Mouse (Mus musculus): Measurements from ENCODE around the gene Tmem87b. TPM values are rescaled to one million over a fixed set of nuclear protein-coding genes. Genes with fewer than 3 reads are reported as not detected.
A peak's percentile ranks its signal among the peaks of the same experiment; 100 is the strongest.

The Tmem87b gene
- polyA plus RNA-seq, 1 experiment from 2014 or later, result 21.7 TPM

- peaks cover 7% of the 10 kb centered on the region; the same call in 1 of the 2 replicates for H3K4me1 ChIP-seq (ENCODE audit: control insufficient read depth, insufficient read depth, low read length)
- no peak overlapping the region for H3K4me2 ChIP-seq
- no peak overlapping the region for H3K9ac ChIP-seq (ENCODE audit: low read length)
- H3K27me3 ChIP-seq (ENCODE audit: control insufficient read depth, insufficient read depth, low read length), result peaks cover 4% of the 10 kb centered on the region; the same call in 1 of the 2 replicates
- H3K4me3 ChIP-seq (ENCODE audit: low read depth, low read length), result no peak overlapping the region
- 85% methylated on average over 3 of the region's 3 CpGs for WGBS
- no peaks in the 10 kb centered on the region for H3K36me3 ChIP-seq (ENCODE audit: control insufficient read depth, insufficient read depth, low read length)
- no peak overlapping the region for H3K27ac ChIP-seq (ENCODE audit: low read depth, low read length)
- DNase-seq (ENCODE audit: low spot score, missing footprints) (no peak), ATAC-seq (ENCODE audit: low FRiP score) (no peak)
- no peaks in the 10 kb centered on the region for H3K9me3 ChIP-seq (ENCODE audit: control insufficient read depth, low read length)
These were observed 41.9 kb downstream of the Tmem87b start for GRCm38 (mm10) chr2:128859861-128860260.

GRCm38 (mm10) chr2:128862636-128863035 lies 44.7 kb downstream of the Tmem87b start, which contains the start of gene Fbln7:
Gene Fbln7 (plus strand): TSS chr2:128862981.
- peaks cover 4% of the 10 kb centered on the region; the same call in 1 of the 2 replicates for H3K27me3 ChIP-seq (ENCODE audit: control insufficient read depth, insufficient read depth, low read length)
- peaks cover 7% of the 10 kb centered on the region; the same call in 1 of the 2 replicates for H3K4me1 ChIP-seq (ENCODE audit: control insufficient read depth, insufficient read depth, low read length)
- no peak for DNase-seq (ENCODE audit: low spot score, missing footprints)
- 91% methylated on average over 9 of the region's 9 CpGs for WGBS
- peak within 1 kb of the TSS; percentile 77 for H3K4me2 ChIP-seq
- H3K36me3 ChIP-seq (ENCODE audit: control insufficient read depth, insufficient read depth, low read length), result no peaks in the 10 kb centered on the region
- no peak for ATAC-seq (ENCODE audit: low FRiP score)
- H3K27ac ChIP-seq (ENCODE audit: low read depth, low read length), result no peak within 1 kb of the TSS
- peak within 1 kb of the TSS; percentile 41 for H3K4me3 ChIP-seq (ENCODE audit: low read depth, low read length)
- H3K9ac ChIP-seq (ENCODE audit: low read length), result peak within 1 kb of the TSS; percentile 70
- H3K9me3 ChIP-seq (ENCODE audit: control insufficient read depth, low read length), result no peaks in the 10 kb centered on the region

GRCm38 (mm10) chr2:128863777-128864331 lies 45.9 kb downstream of the Tmem87b start:
- Histone ChIP-seq H3K9ac (ENCODE audit: low read length) (peak overlapping the region; percentile 70), H3K27me3 (ENCODE audit: control insufficient read depth, insufficient read depth, low read length) (peaks cover 4% of the 10 kb centered on the region; the same call in 1 of the 2 replicates), H3K9me3 (ENCODE audit: control insufficient read depth, low read length) (no peaks in the 10 kb centered on the region), H3K27ac (ENCODE audit: low read depth, low read length) (no peak overlapping the region), H3K36me3 (ENCODE audit: control insufficient read depth, insufficient read depth, low read length) (no peaks in the 10 kb centered on the region), H3K4me2 (peak overlapping the region; percentile 77), H3K4me3 (ENCODE audit: low read depth, low read length) (peak overlapping the region; percentile 41), H3K4me1 (ENCODE audit: control insufficient read depth, insufficient read depth, low read length) (peaks cover 7% of the 10 kb centered on the region; the same call in 1 of the 2 replicates)
- DNase-seq (ENCODE audit: low spot score, missing footprints) (peak; percentile 96), ATAC-seq (ENCODE audit: low FRiP score) (peak; percentile 85)
- WGBS, result under 1% methylated on average over 38 of the region's 38 CpGs

DNA sequence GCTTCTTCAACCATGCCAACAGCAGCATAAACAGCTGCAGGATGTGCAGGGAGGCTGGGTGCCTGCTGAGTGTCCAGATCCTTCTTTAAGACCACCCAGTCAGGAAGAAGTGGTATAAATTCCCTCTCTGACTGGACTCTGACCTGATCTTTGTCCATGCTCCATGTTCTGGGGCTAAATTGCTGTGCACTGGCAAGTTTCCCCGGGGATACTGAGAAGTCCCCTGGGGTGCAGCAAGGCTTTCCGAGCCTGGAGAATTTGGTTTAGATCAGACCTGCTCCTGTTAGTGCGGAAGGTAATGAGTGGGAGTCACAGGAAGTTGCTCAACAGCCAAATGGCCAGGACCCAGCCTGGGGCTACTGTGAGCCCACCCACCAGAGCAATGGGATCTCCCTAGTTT lies 47.1 kb downstream of the Tmem87b start:
- H3K4me3 ChIP-seq (ENCODE audit: low read depth, low read length), result no peak overlapping the region
- no peaks in the 10 kb centered on the region for H3K9me3 ChIP-seq (ENCODE audit: control insufficient read depth, low read length)
- ATAC-seq (ENCODE audit: low FRiP score) (no peak), DNase-seq (ENCODE audit: low spot score, missing footprints) (no peak)
- H3K36me3 ChIP-seq (ENCODE audit: control insufficient read depth, insufficient read depth, low read length), result no peaks in the 10 kb centered on the region
- no peak overlapping the region for H3K4me2 ChIP-seq
- 61% methylated on average over 3 of the region's 3 CpGs for WGBS
- H3K4me1 ChIP-seq (ENCODE audit: control insufficient read depth, insufficient read depth, low read length), result peaks cover 7% of the 10 kb centered on the region; the same call in 1 of the 2 replicates
- H3K27me3 ChIP-seq (ENCODE audit: control insufficient read depth, insufficient read depth, low read length), result peaks cover 4% of the 10 kb centered on the region; the same call in 1 of the 2 replicates
- H3K27ac ChIP-seq (ENCODE audit: low read depth, low read length), result no peak overlapping the region
- H3K9ac ChIP-seq (ENCODE audit: low read length), result no peak overlapping the region

- H3K36me3 ChIP-seq (ENCODE audit: control insufficient read depth, insufficient read depth, low read length), result no peaks in the 10 kb centered on the region
- H3K9me3 ChIP-seq (ENCODE audit: control insufficient read depth, low read length), result no peaks in the 10 kb centered on the region
- WGBS, result 84% methylated on average over 8 of the region's 8 CpGs
- H3K4me3 ChIP-seq (ENCODE audit: low read depth, low read length), result no peak overlapping the region
- H3K9ac ChIP-seq (ENCODE audit: low read length), result no peak overlapping the region
- H3K27me3 ChIP-seq (ENCODE audit: control insufficient read depth, insufficient read depth, low read length), result no peaks in the 10 kb centered on the region
- H3K27ac ChIP-seq (ENCODE audit: low read depth, low read length), result no peak overlapping the region
- ATAC-seq (ENCODE audit: low FRiP score) (no peak), DNase-seq (ENCODE audit: low spot score, missing footprints) (no peak)
- H3K4me2 ChIP-seq, result no peak overlapping the region
- no peaks in the 10 kb centered on the region for H3K4me1 ChIP-seq (ENCODE audit: control insufficient read depth, insufficient read depth, low read length)
These were observed 53.7 kb downstream of the Tmem87b start for GRCm38 (mm10) chr2:128871656-128872055.

- WGBS, result 86% methylated on average over 9 of the region's 9 CpGs
- ATAC-seq (ENCODE audit: low FRiP score) (no peak), DNase-seq (ENCODE audit: low spot score, missing footprints) (no peak)
- H3K4me3 ChIP-seq (ENCODE audit: low read depth, low read length), result no peak overlapping the region
- H3K9ac ChIP-seq (ENCODE audit: low read length), result no peak overlapping the region
- no peak overlapping the region for H3K4me2 ChIP-seq
- H3K36me3 ChIP-seq (ENCODE audit: control insufficient read depth, insufficient read depth, low read length), result no peaks in the 10 kb centered on the region
- no peak overlapping the region for H3K27ac ChIP-seq (ENCODE audit: low read depth, low read length)
- no peaks in the 10 kb centered on the region for H3K4me1 ChIP-seq (ENCODE audit: control insufficient read depth, insufficient read depth, low read length)
- H3K27me3 ChIP-seq (ENCODE audit: control insufficient read depth, insufficient read depth, low read length), result no peaks in the 10 kb centered on the region
- H3K9me3 ChIP-seq (ENCODE audit: control insufficient read depth, low read length), result no peaks in the 10 kb centered on the region
These were observed 54.3 kb downstream of the Tmem87b start for GRCm38 (mm10) chr2:128872256-128872655.

GRCm38 (mm10) chr2:128875526-128875925 lies 57.6 kb downstream of the Tmem87b start:
- Histone ChIP-seq H3K9me3 (ENCODE audit: control insufficient read depth, low read length) (no peaks in the 10 kb centered on the region), H3K4me2 (no peak overlapping the region), H3K27me3 (ENCODE audit: control insufficient read depth, insufficient read depth, low read length) (no peaks in the 10 kb centered on the region), H3K36me3 (ENCODE audit: control insufficient read depth, insufficient read depth, low read length) (no peaks in the 10 kb centered on the region), H3K27ac (ENCODE audit: low read depth, low read length) (no peak overlapping the region), H3K4me1 (ENCODE audit: control insufficient read depth, insufficient read depth, low read length) (no peaks in the 10 kb centered on the region), H3K4me3 (ENCODE audit: low read depth, low read length) (no peak overlapping the region), H3K9ac (ENCODE audit: low read length) (no peak overlapping the region)
- ATAC-seq (ENCODE audit: low FRiP score) (no peak), DNase-seq (ENCODE audit: low spot score, missing footprints) (no peak)
- WGBS, result 79% methylated on average over 8 of the region's 8 CpGs

- Histone ChIP-seq H3K27ac (ENCODE audit: low read depth, low read length) (no peak overlapping the region), H3K27me3 (ENCODE audit: control insufficient read depth, insufficient read depth, low read length) (no peaks in the 10 kb centered on the region), H3K4me1 (ENCODE audit: control insufficient read depth, insufficient read depth, low read length) (no peaks in the 10 kb centered on the region), H3K4me3 (ENCODE audit: low read depth, low read length) (no peak overlapping the region), H3K36me3 (ENCODE audit: control insufficient read depth, insufficient read depth, low read length) (no peaks in the 10 kb centered on the region; the same call in 1 of the 2 replicates), H3K9me3 (ENCODE audit: control insufficient read depth, low read length) (no peaks in the 10 kb centered on the region), H3K4me2 (no peak overlapping the region), H3K9ac (ENCODE audit: low read length) (no peak overlapping the region)
- no peak for DNase-seq (ENCODE audit: low spot score, missing footprints)
- ATAC-seq (ENCODE audit: low FRiP score), result no peak
- WGBS, result 66% methylated on average over 4 of the region's 4 CpGs
These were observed 63.3 kb downstream of the Tmem87b start for GRCm38 (mm10) chr2:128881236-128881635.

- H3K27ac ChIP-seq (ENCODE audit: low read depth, low read length), result no peak overlapping the region
- 85% methylated on average over 8 of the region's 8 CpGs for WGBS
- ATAC-seq (ENCODE audit: low FRiP score) (no peak), DNase-seq (ENCODE audit: low spot score, missing footprints) (no peak)
- H3K4me3 ChIP-seq (ENCODE audit: low read depth, low read length), result no peak overlapping the region
- no peaks in the 10 kb centered on the region; the same call in 1 of the 2 replicates for H3K36me3 ChIP-seq (ENCODE audit: control insufficient read depth, insufficient read depth, low read length)
- H3K9me3 ChIP-seq (ENCODE audit: control insufficient read depth, low read length), result no peaks in the 10 kb centered on the region
- no peak overlapping the region for H3K9ac ChIP-seq (ENCODE audit: low read length)
- no peak overlapping the region for H3K4me2 ChIP-seq
- H3K4me1 ChIP-seq (ENCODE audit: control insufficient read depth, insufficient read depth, low read length), result no peaks in the 10 kb centered on the region
- H3K27me3 ChIP-seq (ENCODE audit: control insufficient read depth, insufficient read depth, low read length), result no peaks in the 10 kb centered on the region
These were observed 67.4 kb downstream of the Tmem87b start for GRCm38 (mm10) chr2:128885225-128885811.
